Mouse (Mus musculus) frontal cortex, adult (tissue): ENCODE measurements around the gene Btbd8.

Source experiments
- ATAC-seq: cut with Nextera tagmentation; 2 replicates; pipeline ENCODE4 v1.9.2; 2017; ENCODE audit warnings: mild to moderate bottlenecking, moderate library complexity, mixed read lengths; ENCODE audit not compliant: low TSS enrichment

Gene Btbd8

GRCm38 (mm10) chr5:107437464-107438281 lies at the start of gene Btbd8:
TSS of gene Btbd8 (plus strand) at chr5:107437997.
- ATAC-seq, result peak; percentile 78

DNA sequence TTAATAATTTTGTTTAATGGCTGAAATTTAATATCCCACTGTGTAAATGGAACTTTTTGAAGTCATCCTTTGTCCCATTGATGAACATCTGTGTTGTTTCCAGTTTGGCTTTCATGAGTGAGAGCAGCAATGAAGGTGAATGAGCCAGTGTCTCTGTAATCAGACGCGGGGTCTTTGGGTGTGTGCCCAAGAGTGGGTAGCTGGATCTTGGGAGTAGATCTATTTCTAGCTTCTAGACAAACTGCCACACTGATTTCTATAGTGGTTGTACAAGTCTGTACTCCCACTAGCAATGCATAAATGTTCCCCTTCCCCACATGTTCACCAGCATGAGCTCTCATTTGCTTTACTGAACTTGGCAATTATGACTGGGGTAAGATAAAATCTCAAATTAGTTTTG lies 48.4 kb upstream of the Btbd8 start:
- ATAC-seq, result no peak

DNA sequence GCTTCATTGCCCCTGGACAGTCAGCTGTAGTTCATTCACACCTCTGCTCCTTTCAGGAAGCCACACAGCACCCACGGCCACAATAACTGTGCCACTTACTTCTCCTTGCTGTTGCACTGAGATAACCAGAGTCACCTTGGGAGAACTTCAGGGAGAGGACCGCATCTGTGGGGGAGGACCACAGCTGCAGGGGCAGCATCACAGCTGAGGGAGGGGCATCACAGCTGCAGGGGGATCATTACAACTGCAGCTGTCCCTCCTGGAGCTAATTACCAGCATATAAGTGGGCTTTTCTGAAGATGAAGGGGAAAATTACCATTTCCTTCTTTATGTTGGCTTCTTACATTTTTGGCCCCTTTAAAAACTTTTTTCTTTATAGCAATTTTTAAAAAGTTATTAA lies 43.4 kb upstream of the Btbd8 start:
- ATAC-seq, result no peak

DNA sequence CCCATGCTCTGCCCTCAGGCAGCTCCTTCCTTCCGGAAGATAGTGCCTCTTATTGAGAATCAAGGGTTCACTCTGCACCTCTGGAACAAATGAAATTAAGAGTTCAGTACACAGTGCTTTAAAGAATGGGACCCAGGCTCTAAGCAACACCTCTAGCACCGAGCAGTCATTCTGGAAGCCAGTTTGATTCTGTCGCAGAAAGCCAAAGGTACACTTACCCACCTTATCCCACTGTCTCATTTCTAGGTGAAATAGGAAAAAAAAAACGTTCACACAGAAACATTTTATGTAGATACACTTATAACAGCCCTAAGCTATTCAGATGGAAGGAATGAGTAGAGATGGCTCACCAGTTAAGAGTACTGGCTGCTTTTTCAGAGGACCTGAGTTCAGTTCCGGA lies 35.4 kb upstream of the Btbd8 start, which contains the start of gene Ephx4:
Gene Ephx4, plus strand, starts transcription at position 301 of the 400 bp plus-strand sequence.
- ATAC-seq, result no peak

- peak; percentile 21 for ATAC-seq
These were observed 34.5 kb upstream of the Btbd8 start for GRCm38 (mm10) chr5:107403011-107403946.

DNA sequence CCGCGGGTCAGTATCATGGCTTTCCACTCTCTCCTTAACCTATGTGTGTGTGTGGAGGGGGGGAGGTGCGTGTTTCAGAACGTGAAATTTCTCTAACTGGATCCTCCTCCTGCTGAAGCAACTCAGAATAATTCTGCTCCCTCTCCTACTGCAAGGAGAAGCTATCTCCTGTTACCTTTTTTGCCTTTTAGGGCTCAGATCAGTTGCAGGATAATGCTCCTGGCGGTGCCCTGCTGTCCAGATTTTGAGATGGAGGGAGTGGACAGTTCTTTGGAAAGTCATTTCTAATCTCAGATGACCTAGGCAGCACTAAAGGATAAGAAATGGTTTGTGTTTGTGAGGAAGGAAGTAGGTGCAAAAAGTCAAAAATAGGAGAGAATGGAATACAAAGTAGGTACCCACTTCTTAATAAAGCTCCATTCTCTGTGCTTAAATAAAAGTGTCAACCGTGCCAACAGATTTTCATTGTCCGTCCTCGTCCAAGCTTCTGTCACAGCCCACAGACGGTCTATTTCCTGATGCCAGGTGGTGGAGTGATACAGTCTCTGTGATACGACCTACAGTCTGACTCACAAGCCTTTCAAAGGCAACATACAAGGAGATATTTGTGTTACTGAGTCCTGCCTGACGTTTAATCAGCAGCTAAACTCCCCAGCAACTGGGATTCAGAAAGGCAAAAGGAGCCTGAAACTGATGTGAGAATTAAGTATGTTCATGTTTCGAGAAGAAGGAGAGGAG lies 33.7 kb upstream of the Btbd8 start:
- ATAC-seq, result peak; percentile 51

GRCm38 (mm10) chr5:107405361-107405760 lies 32.4 kb upstream of the Btbd8 start:
- peak; percentile 76 for ATAC-seq

- ATAC-seq, result no peak
These were observed 27.5 kb upstream of the Btbd8 start for GRCm38 (mm10) chr5:107410305-107410704.

DNA sequence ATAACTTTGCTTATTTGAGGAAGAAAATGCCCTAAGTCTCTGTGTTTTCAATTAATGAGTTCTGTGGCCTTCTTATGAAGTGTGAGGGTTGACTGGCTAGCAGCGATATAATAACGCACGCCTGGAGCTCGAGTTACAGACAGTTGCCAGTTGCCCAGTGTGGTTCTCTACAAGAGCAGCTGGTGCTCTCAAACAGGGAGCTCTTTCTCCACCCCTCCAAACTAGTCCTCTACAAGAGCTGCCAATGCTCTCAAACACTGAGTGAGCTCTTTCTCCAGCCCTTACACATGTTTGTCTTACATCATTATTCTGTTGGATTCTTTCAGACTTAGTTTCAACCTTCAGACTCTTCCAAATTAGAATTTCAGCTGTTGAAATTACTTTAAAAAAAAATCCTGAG lies 26.5 kb upstream of the Btbd8 start:
- peak; percentile 72 for ATAC-seq

DNA sequence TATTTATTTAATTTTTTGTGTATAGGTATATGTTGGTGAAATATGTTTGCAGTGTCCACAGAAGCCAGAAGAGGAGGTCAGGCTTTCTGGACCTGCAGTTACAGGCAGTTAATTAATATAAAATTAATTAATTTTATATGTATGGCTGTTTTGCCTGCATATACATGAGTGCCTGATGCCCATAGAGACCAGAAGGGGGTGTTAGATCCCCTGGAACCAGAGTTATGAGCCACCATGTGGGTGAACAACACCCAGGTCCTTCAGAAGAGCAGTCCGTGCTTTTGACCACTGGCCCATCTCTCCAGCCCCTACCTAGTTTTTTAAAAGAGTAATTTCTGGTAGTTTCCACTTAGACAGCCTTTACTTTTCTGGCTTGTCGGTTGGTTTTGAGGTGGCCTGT lies 25.5 kb upstream of the Btbd8 start:
- no peak for ATAC-seq

DNA sequence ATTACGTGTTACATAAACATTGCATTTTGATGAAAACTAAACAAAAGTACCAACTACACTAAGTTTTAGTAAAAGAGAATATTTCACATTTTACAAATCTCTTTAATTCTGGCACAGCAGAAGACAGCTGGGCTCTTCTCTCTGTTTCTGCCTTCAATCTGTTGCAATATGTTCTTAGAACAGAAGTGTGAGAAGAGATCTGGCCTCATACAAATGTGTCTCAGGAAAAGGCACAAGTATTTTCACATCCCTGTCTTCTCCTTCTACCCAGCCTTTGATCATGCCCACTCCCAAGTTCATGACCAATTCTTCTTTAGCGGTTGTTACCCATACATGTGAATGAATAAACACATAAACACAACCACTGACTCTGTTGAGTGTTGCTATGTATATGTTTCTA lies 22.7 kb upstream of the Btbd8 start:
- ATAC-seq, result peak; percentile 69

DNA sequence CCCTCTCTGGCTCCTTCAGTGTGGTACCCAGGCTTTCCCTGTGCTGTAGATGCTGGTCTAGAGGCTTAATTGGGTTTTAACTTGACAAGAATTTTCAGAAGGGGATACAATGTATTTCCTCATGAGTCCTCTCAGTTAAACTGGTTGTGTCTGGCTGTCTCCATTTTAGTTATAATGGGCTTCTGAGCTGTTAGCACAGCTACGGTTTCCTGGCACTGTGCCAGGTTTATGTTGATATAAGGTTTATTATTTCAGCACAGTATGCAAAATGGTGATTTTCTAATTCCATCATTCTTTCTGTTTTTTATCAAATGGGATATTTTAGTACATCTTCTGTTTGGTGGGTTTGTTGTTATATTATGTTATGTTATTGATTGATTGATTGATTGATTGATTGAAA lies 16.1 kb upstream of the Btbd8 start:
- ATAC-seq, result no peak

- ATAC-seq, result no peak
These were observed 6.5 kb upstream of the Btbd8 start, which contains the start of gene Lpcat2b for GRCm38 (mm10) chr5:107431249-107431648. TSS of gene Lpcat2b (plus strand) at chr5:107431549.

- peak; percentile 29 for ATAC-seq
These were observed 3.8 kb upstream of the Btbd8 start for GRCm38 (mm10) chr5:107434001-107434400.

- ATAC-seq, result no peak
These were observed 1.6 kb upstream of the Btbd8 start for GRCm38 (mm10) chr5:107436185-107436584.

DNA sequence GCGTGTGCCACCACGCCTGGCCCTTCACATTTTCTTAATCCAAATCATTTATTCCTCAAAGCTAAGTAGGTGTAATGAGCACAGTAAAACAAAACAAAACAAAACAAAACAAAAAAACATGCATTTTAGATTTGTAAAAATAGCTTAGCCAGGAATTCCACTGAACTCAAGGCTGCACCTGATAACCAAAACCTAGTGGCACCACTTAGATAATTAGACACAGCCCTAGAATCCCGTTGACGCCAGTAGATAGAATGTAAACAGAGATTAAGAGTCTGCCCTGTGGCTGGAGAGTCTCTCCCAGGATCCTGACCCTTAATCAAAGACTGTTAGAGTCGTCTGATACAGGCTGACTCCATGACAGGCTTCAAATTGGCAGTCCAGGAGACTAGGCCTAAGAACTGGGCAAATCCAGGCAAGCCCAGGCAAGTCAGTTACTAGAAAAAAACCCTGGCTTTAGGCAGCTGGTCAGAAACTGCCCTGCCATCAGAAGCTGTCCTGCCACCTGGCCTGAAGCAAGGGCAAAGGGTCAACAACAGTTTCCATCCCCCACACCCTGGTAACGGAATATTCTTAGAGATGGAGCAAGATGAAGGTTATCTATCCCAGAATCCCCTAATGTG lies 1.1 kb upstream of the Btbd8 start:
- no peak for ATAC-seq

GRCm38 (mm10) chr5:107438353-107438752 lies 556 bp downstream of the Btbd8 start:
- 0 out of 2 replicates have a peak, but pooled peaks have one; percentile 5 for ATAC-seq

GRCm38 (mm10) chr5:107441881-107442280 lies 4.1 kb downstream of the Btbd8 start:
- peak; percentile 35; the same call in 1 of the 2 replicates for ATAC-seq

GRCm38 (mm10) chr5:107444251-107444650 lies 6.5 kb downstream of the Btbd8 start:
- no peak for ATAC-seq

DNA sequence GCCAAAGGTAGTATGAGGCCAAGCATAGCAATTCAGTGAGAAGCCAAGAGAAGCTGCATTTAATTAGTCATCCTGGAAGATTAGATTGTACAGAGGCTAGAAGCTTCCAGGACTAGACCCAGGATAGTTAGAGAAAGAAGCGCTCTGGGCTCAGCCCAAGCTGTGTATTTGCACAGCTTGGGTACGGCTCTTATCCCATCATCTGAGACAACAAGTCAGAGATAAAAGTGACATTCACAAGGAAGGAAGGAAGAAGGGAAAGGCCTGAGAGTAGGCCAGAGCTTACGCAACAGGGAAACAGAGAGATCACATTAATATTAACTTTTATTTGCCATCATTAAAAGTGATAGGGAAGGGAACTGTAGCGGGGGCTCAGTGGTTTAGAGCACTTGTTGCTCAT lies 10.2 kb downstream of the Btbd8 start:
- ATAC-seq, result no peak

DNA sequence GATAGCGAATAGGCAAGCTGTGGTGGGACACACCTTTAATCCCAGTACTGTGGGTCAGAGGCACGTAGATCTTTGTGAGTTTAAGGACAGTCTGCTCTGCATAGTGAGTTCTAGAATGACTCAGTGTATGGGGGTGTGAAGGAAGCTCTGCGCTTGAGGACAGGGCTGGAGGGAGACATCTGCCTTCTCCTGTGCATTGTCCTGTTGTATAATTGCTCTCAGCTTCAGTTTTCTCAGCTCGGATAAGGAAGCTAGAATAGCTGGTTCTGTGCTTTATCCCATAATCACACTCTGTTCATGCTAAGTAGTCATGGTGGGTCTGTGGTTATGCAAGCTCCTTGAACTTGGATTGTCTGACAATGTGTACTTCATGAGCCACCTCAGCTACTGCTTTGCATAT lies 11.0 kb downstream of the Btbd8 start:
- ATAC-seq, result peak; percentile 92
